Mouse (Mus musculus) ES-Bruce4 (cell line): ENCODE results near the gene Mrps35.
A peak's percentile ranks its signal among the peaks of the same experiment; 100 is the strongest.

Experiments used
- CTCF ChIP-seq: IDR thresholded peaks from one replicate; pipeline ENCODE4 v1.8.1; 2011; ENCODE audit warnings: low read depth, low read length
- EP300 ChIP-seq: IDR thresholded peaks from 2 replicates; pipeline ENCODE4 v1.6.1; 2011; ENCODE audit warnings: low read depth, low read length; ENCODE audit not compliant: insufficient read depth
- POLR2A ChIP-seq: IDR thresholded peaks from one replicate; pipeline ENCODE4 v1.8.1; 2011; ENCODE audit warnings: low read length; ENCODE audit not compliant: insufficient read depth

DNA sequence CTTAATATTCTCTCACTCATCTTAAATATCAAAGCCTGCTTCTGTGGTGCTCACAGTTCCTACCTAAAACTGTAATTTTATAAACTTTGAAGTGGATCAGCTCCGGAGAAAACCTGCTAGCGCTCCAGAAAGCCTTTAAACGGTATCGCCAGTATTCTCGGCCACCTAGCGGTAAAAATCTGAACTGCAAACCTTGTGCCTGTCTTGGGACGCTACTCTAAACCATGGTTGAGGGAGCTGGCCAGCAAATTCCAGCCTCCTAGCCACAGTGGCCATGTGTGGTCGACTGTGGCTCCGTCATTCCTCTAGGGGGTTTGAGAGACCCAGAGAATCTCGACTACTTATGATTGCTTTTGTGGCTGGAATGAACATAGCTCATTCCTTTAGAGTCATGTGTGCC is 74.0 kb downstream of the Mrps35 start:
- TF ChIP-seq CTCF (peak; percentile 55), POLR2A (no peak), EP300 (no peak)
